11 mouse cellular contexts compared by ENCODE assay signal in genomic region chr11:95760521-95760920, GRCm38 (mm10).
"Had no signal": no experiment of that assay in that cellular context is flagged by ENCODE, and none has a peak within 500 bp of the region (broad histone marks: within the 10 kb centered on the region; RNA-seq: fewer than 3 reads in every experiment).

No protein-coding gene starts in this region.

- DNase-seq: gastrocnemius, postnatal 14 days; heart, adult 2 months; heart, postnatal 14 days; heart, postnatal 4 days; kidney, adult 18-20 months; kidney, adult 8-10 months; kidney, postnatal 10 days; kidney, postnatal 36 days; layer of hippocampus, adult 9-11 months; layer of hippocampus, postnatal 36 days; left cerebral cortex, postnatal 4 days had no signal
